Mouse (Mus musculus) embryonic facial prominence, embryonic 12.5 days (tissue): Measurements from ENCODE around the gene Kazald1. TPM values are rescaled to one million over a fixed set of nuclear protein-coding genes. Genes with fewer than 3 reads are reported as not detected.

Experiments
- ATAC-seq: fragments of 200-750 bp; cut with Nextera tagmentation; 2 replicates; pipeline ENCODE4 v1.8.0; 2017; ENCODE audit not compliant: insufficient number of reproducible peaks, insufficient read depth, low FRiP score, low TSS enrichment
- H3K27ac ChIP-seq: fragments of 300-500 bp; sonication (generic); 2 replicates; pipeline ENCODE4 v1.5.1; 2016; ENCODE audit warnings: mild to moderate bottlenecking
- H3K27me3 ChIP-seq: fragments of 300-500 bp; sonication (generic); 2 replicates; pipeline ENCODE4 v1.6.1; 2016; ENCODE audit warnings: mild to moderate bottlenecking, moderate library complexity
- H3K36me3 ChIP-seq: fragments of 300-500 bp; sonication (generic); 2 replicates; pipeline ENCODE4 v1.6.1; 2016; ENCODE audit warnings: mild to moderate bottlenecking
- H3K4me1 ChIP-seq: fragments of 300-500 bp; sonication (generic); 2 replicates; pipeline ENCODE4 v1.6.1; 2016
- H3K4me2 ChIP-seq: fragments of 300-500 bp; sonication (generic); replicated peaks from 2 replicates; pipeline ENCODE4 v1.6.1; 2016; ENCODE audit warnings: mild to moderate bottlenecking, moderate library complexity
- H3K4me3 ChIP-seq: fragments of 300-500 bp; sonication (generic); 2 replicates; pipeline ENCODE4 v1.5.1; 2016; ENCODE audit warnings: mild to moderate bottlenecking
- H3K9ac ChIP-seq: fragments of 300-500 bp; sonication (generic); 2 replicates; pipeline ENCODE4 v1.6.1; 2016; ENCODE audit warnings: mild to moderate bottlenecking, moderate library complexity
- H3K9me3 ChIP-seq: fragments of 300-500 bp; sonication (generic); 2 replicates; pipeline ENCODE4 v1.6.1; 2016; ENCODE audit warnings: mild to moderate bottlenecking, moderate library complexity
- WGBS: fragments of 180-500 bp; shearing (Covaris S2); methylation state at CpG from one replicate; pipeline ENCODE4 v1.1.7; 2016; 5-methylcytosine and 5-hydroxymethylcytosine counted together
- polyA plus RNA-seq: library from polyadenylated mRNA; unstranded; fragments of >200 nt; fragmentation: Nextera tagmentation; extraction: Ambion mirVana; gene quantifications from 2 replicates; pipeline ENCODE4 v1.2.1, GENCODE M21; 2016

The Kazald1 gene
- polyA plus RNA-seq, 1 experiment from 2014 or later, result 8.4 TPM

DNA sequence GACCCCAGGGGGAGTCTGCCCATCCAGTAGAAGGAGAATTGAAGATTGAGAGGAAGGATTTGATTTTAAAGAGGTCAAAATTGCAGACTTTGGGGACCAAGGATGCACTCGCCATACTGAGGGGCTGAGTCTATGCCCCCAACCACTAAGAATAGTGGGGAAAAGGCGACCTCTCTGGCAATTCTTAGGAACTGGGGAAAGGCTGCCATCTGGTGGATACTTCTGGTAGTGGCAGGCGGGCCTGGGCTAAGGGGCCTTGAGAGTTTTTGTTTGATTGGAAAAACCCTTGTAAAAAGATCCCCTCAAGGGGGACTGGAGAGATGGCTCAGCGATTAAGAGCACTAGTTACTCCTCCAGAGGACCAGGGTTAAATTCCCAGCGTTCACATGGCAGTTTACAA, 6.2 kb downstream of the Kazald1 start:
- Histone ChIP-seq H3K27me3 (peaks cover 69% of the 10 kb centered on the region), H3K4me2 (peak overlapping the region; percentile 62), H3K4me3 (no peak overlapping the region)

DNA sequence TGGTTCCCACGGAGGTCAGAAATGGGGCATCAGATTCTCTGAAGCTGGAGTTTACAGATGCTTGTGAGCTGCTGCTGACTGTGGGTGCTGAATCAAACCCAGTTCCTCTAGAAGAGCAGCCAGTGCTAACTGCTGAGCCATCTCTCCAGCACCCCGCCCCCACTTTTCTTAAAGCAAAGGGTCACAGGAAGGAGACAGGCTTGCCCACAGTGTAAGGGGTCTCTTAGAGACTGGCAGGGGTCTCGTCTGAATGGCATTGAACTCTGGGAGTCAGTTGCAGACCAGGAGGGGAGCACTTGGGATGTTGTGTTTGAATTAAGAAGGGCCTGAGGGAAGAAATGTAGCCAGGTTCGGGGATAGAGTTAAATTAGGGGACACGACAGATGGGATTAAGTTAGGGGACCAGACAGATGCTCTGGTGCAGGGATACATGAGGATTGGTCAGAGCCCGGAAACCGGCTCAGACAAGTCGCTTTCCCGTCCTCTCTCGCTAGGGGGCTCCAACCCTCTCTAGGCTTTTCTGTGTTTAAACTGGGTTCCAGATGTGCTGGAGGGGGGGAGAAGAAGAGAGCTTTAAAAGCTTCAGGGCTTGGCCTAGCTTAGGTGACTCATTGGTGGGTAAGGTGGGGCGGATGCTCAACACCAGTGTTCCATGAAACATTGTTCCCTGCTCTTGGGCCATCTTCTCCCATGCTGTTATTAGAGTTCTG, 7.0 kb downstream of the Kazald1 start:
- Histone ChIP-seq H3K4me2 (no peak overlapping the region), H3K9ac (no peak overlapping the region), H3K36me3 (no peaks in the 10 kb centered on the region), H3K4me3 (no peak overlapping the region), H3K27ac (no peak overlapping the region), H3K9me3 (no peaks in the 10 kb centered on the region), H3K4me1 (peaks cover 41% of the 10 kb centered on the region), H3K27me3 (peaks cover 65% of the 10 kb centered on the region)
- 19% methylated on average over 11 of the region's 11 CpGs for WGBS
- no peak for ATAC-seq

More for the DNA sequence above, 6.2 kb downstream of the Kazald1 start:
- Histone ChIP-seq H3K27ac (no peak overlapping the region), H3K36me3 (no peaks in the 10 kb centered on the region), H3K9ac (no peak overlapping the region), H3K4me1 (peaks cover 48% of the 10 kb centered on the region), H3K9me3 (no peaks in the 10 kb centered on the region)
- WGBS, result under 1% methylated on average over 5 of the region's 5 CpGs
- ATAC-seq, result no peak

DNA sequence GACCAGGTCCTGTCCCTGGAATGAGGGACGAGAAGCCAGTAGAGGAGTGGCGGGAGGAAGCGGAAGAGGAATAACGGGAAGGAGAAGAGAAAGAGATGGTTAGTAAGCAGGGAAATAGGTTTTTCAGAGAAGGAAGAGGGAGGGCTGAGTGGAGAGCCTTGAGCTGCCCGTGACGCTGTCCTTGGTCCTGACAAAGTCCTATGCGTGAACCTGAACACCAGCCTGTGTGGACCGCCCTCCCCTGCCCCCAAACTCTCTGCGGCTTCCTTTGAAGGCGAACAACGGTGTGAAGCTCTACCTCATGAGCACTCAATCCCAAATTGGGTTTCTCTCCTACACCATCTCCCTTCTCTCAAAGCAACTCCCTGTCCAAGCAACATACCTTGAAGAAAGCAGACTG, 22.8 kb downstream of the Kazald1 start:
- Histone ChIP-seq H3K9ac (no peak overlapping the region), H3K27ac (no peak overlapping the region), H3K36me3 (no peaks in the 10 kb centered on the region), H3K27me3 (0 out of 2 replicates have a peak, but pooled peaks cover 5% of the 10 kb centered on the region), H3K9me3 (no peaks in the 10 kb centered on the region), H3K4me2 (no peak overlapping the region), H3K4me1 (no peaks in the 10 kb centered on the region), H3K4me3 (no peak overlapping the region)
- WGBS, result 23% methylated on average over 11 of the region's 11 CpGs
- no peak for ATAC-seq

DNA sequence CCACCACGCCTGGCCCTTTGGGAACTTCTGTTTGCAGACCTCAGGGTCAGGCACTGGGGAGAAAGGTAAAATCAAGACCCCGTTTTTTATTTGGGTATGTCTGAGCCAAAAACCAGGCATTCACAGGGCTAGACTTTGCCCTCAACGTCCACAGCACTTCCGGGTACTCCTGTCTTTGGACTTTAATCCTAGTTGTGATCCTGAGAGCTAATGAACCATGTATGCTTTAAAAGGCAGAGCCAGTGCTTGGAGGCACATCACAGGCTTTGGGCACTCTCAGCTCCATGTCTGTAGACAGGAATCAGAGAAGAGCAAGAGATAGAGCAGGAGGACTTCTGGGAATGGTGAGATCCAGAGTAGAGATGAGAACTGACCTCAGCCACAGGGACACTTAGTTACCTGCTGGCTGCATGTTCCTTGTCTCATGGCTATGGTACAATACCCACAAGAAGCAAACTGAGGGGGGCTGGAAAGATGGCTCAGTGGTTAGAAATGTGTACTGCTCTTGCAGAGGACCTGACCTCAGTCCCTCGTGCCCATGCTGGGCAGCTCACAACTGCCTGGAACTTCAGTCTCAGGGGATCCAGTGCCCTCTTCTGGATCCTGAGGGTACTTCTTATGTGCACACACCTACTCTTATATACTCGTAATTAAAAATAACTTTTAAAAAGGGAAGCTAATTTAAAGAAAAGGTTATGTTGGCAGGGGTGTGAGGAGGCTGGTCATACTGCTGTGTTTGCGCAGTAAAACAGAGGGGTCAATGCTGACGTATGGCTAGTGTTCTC, 25.6 kb downstream of the Kazald1 start:
- no peaks in the 10 kb centered on the region for H3K9me3 ChIP-seq
- no peaks in the 10 kb centered on the region for H3K4me1 ChIP-seq
- no peak for ATAC-seq
- H3K27me3 ChIP-seq, result peaks cover 23% of the 10 kb centered on the region
- no peak overlapping the region for H3K4me2 ChIP-seq
- no peak overlapping the region for H3K4me3 ChIP-seq
- no peaks in the 10 kb centered on the region for H3K36me3 ChIP-seq
- H3K27ac ChIP-seq, result no peak overlapping the region
- H3K9ac ChIP-seq, result no peak overlapping the region
- 73% methylated on average over 8 of the region's 8 CpGs for WGBS

DNA sequence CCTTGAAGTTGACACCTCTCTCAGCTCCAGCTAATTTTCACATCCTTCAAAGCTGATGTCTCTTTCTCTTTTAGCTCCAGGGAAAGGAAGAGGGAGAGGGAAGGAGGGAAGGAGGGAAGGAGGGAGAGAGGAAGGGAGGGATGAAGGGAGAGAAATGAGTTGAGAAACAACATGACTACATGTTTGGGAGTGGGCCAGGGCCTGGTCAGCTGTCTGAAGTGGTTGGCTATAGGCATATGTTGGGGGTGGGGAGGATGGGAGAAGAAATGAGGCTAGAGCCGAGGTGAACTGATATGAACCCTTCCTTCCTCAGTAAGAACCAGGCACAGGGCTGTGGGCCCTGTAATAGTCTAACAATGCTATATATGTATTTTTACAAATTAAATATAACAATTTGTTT, 30.6 kb downstream of the Kazald1 start:
- H3K4me3 ChIP-seq, result no peak overlapping the region
- no peaks in the 10 kb centered on the region for H3K9me3 ChIP-seq
- WGBS, result 11% methylated on average over 1 of the region's 1 CpGs
- peaks cover 23% of the 10 kb centered on the region for H3K27me3 ChIP-seq
- no peak overlapping the region for H3K9ac ChIP-seq
- no peak overlapping the region for H3K4me2 ChIP-seq
- no peak for ATAC-seq
- H3K36me3 ChIP-seq, result no peaks in the 10 kb centered on the region
- no peaks in the 10 kb centered on the region for H3K4me1 ChIP-seq
- H3K27ac ChIP-seq, result no peak overlapping the region

DNA sequence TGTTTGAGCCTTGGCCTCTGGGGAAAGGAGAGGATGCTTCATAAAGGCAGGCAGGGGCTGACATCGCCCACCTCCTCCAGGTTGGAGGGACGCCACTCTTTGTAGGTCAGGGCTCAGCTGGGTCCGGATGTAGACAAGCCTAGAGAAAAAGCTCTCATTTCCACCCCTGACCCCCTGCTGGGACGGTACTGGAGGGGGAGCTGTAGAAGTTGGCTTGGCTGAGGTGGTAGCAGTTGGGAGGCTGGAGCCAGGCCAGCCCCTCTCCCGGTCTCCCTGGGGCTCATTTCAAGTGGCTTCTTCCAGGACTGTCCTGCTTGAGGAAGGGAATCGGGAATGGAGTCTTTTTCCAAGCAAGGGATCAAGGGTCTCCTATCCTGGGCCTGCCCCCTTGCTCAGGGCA, 31.6 kb downstream of the Kazald1 start:
- Histone ChIP-seq H3K4me3 (no peak overlapping the region), H3K4me2 (no peak overlapping the region), H3K36me3 (no peaks in the 10 kb centered on the region), H3K4me1 (no peaks in the 10 kb centered on the region), H3K9ac (no peak overlapping the region), H3K27me3 (peaks cover 23% of the 10 kb centered on the region), H3K27ac (no peak overlapping the region), H3K9me3 (no peaks in the 10 kb centered on the region)
- 42% methylated on average over 6 of the region's 6 CpGs for WGBS
- ATAC-seq, result no peak

DNA sequence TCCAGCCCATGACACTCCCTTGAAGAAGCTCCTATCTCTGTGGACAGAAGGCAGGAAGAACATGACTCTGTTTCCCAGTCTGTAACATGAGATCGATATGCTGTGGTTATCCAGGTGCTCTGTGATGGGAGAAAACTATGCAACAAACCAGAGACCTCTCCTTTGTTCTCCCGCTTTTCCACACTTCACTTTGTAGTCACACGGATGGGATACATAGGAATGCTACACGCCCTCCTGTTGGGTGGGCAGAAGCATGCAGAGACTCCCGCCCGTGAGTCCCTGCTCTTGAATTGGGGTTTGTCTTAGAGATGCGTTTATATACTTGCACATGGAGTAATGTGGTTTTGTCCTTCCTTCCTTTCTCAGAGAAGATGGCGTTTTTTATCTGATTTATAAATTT, 35.6 kb downstream of the Kazald1 start:
- 73% methylated on average over 8 of the region's 8 CpGs for WGBS
- Histone ChIP-seq H3K9ac (no peak overlapping the region), H3K4me1 (peaks cover 7% of the 10 kb centered on the region), H3K27me3 (peaks cover 15% of the 10 kb centered on the region; the same call in 1 of the 2 replicates), H3K9me3 (no peaks in the 10 kb centered on the region), H3K4me2 (no peak overlapping the region), H3K4me3 (no peak overlapping the region), H3K36me3 (no peaks in the 10 kb centered on the region), H3K27ac (no peak overlapping the region)
- ATAC-seq, result no peak

DNA sequence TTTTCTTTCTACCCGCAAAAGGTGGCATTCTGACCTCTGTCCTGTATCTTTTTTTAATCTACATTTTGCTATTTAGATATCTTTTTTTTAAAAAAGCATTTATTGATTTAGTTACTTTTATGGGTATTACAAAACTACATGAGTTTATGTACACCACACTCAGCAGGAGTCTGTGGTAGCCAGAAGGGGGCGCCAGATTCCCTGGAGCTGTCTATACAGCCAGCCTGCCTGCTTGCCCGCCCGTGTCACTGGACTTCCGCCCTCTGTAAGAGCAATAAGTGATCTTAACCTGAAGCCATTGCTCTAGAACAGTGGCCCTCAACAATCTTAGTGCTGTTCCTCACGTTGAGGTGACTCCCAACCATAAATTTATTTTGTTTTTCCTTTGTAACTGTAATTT, 37.4 kb downstream of the Kazald1 start:
- no peak overlapping the region for H3K4me2 ChIP-seq
- no peaks in the 10 kb centered on the region for H3K9me3 ChIP-seq
- H3K27ac ChIP-seq, result no peak overlapping the region
- no peaks in the 10 kb centered on the region for H3K36me3 ChIP-seq
- 82% methylated on average over 6 of the region's 6 CpGs for WGBS
- no peak overlapping the region for H3K9ac ChIP-seq
- H3K27me3 ChIP-seq, result peaks cover 15% of the 10 kb centered on the region; the same call in 1 of the 2 replicates
- H3K4me1 ChIP-seq, result peaks cover 7% of the 10 kb centered on the region
- ATAC-seq, result no peak
- no peak overlapping the region for H3K4me3 ChIP-seq

DNA sequence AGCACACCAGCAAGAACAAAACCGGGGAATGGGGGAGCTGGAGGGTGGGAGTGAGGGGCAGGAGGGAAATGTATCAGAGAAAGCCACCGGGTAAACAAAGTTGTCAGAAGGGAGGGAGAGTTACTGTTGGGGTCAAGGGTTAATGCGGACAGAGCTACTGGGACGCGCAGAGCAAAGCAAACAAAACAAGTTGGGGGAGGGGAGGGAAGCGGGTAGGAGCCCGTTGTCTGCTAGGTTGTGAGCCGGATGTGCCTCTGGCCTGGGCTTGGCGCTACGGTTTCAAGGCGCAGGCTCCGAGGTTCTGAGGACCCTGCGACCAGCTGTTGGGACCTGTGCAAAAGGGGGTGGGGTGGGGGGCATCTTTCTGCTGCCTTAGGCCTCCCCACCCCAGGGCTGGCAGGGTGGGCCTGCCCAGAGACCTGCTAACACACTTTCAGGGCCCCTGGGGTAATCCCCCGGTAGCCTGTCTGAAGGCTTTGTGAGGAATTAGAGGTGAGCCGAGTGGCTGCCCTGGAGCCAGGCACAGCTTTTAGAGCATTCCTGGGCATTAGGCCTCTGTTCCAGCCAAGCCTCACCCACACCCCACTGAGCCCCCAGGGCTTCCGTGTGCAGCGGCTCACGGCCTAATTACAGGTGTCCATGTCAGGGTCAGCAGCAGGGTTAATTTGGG, 38.9 kb downstream of the Kazald1 start:
- 2% methylated on average over 18 of the region's 18 CpGs for WGBS
- H3K9ac ChIP-seq, result peak overlapping the region; percentile 19; the same call in 1 of the 2 replicates
- no peak overlapping the region for H3K27ac ChIP-seq
- peaks cover 22% of the 10 kb centered on the region for H3K27me3 ChIP-seq
- no peaks in the 10 kb centered on the region for H3K36me3 ChIP-seq
- no peak for ATAC-seq
- peak overlapping the region; percentile 7; the same call in 1 of the 2 replicates for H3K4me2 ChIP-seq
- no peak overlapping the region for H3K4me3 ChIP-seq
- peaks cover 7% of the 10 kb centered on the region for H3K4me1 ChIP-seq
- no peaks in the 10 kb centered on the region for H3K9me3 ChIP-seq

DNA sequence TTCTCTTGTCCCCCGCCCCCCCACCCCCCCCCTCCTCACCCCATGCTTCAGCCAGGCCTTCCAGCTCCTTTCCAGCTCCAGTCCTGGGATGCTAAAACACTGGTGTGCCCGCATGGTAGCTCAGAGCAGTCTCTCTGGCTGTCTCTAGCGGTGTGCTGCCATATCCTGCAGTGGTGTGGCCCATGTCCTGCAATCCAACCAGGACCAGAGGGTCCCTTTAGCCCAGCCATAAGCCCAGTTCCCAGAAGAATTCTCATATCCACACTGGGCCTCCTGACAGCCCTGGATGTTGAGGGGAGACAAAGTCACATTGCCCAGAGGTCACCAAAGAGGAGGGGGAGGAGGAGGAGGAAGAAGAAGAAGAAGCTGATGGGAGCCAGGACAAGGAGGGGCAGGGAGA, 39.7 kb downstream of the Kazald1 start:
- peaks cover 7% of the 10 kb centered on the region for H3K4me1 ChIP-seq
- H3K36me3 ChIP-seq, result no peaks in the 10 kb centered on the region
- H3K4me2 ChIP-seq, result no peak overlapping the region
- H3K27me3 ChIP-seq, result peaks cover 29% of the 10 kb centered on the region
- WGBS, result 19% methylated on average over 3 of the region's 3 CpGs
- H3K9ac ChIP-seq, result no peak overlapping the region
- H3K27ac ChIP-seq, result no peak overlapping the region
- H3K4me3 ChIP-seq, result no peak overlapping the region
- no peak for ATAC-seq
- no peaks in the 10 kb centered on the region for H3K9me3 ChIP-seq

DNA sequence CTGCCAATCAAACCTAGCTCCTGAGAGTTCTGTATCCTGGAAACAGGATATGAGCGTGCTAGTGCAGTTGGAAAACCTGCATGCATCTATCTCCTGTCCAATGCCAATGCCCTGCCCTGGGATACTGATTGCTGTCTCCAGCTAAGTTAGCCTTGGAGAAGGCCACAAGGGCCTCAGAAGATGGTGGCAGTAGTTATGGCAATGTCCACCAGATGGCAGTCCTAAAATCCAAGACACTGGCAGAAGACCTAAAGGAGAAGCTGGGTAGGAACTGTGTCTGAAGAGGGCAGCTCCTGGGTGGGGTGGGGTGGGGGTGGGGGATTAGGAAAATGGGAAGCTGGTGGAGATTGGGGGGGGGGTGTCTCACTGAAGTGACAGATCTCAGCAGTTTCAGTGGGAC, 41.8 kb downstream of the Kazald1 start:
- Histone ChIP-seq H3K36me3 (no peaks in the 10 kb centered on the region), H3K9me3 (no peaks in the 10 kb centered on the region), H3K4me2 (no peak overlapping the region), H3K27me3 (peaks cover 30% of the 10 kb centered on the region), H3K4me1 (peaks cover 7% of the 10 kb centered on the region), H3K4me3 (no peak overlapping the region), H3K9ac (no peak overlapping the region), H3K27ac (no peak overlapping the region)
- no peak for ATAC-seq
- WGBS, result 52% methylated on average over 1 of the region's 1 CpGs
